Mouse (Mus musculus) forebrain, postnatal 0 days (tissue): ENCODE results near the gene Shh. TPM values are rescaled to one million over a fixed set of nuclear protein-coding genes. Genes with fewer than 3 reads are reported as not detected.

Experiments used
- ATAC-seq: fragments of 200-750 bp; cut with Nextera tagmentation; 2 replicates; pipeline ENCODE4 v1.8.0; 2017; ENCODE audit warnings: mild to moderate bottlenecking, moderate library complexity
- DNase-seq: peaks from one replicate; pipeline ENCODE4 v3.0.0-alpha.2; 2015
- H3K27ac ChIP-seq: fragments of 300-500 bp; sonication (generic); 2 replicates; pipeline ENCODE4 v1.5.1; 2014; ENCODE audit warnings: low read depth, mild to moderate bottlenecking, antibody characterized with exemption, low read length, moderate library complexity, mixed read lengths
- H3K27me3 ChIP-seq: fragments of 300-500 bp; sonication (generic); 2 replicates; pipeline ENCODE4 v1.6.1; 2014; ENCODE audit warnings: mild to moderate bottlenecking, low read length, mixed read lengths; ENCODE audit not compliant: insufficient read depth
- H3K36me3 ChIP-seq: fragments of 300-500 bp; sonication (generic); 2 replicates; pipeline ENCODE4 v1.6.1; 2014; ENCODE audit warnings: mild to moderate bottlenecking, moderate library complexity; ENCODE audit not compliant: insufficient read depth
- H3K4me1 ChIP-seq: fragments of 300-500 bp; sonication (generic); 2 replicates; pipeline ENCODE4 v1.6.1; 2014; ENCODE audit warnings: antibody characterized with exemption; ENCODE audit not compliant: insufficient read depth
- H3K4me2 ChIP-seq: fragments of 300-500 bp; sonication (generic); 2 replicates; pipeline ENCODE4 v1.6.1; 2014; ENCODE audit warnings: low read depth, mild to moderate bottlenecking, moderate library complexity
- H3K4me3 ChIP-seq: fragments of 300-500 bp; sonication (generic); 2 replicates; pipeline ENCODE4 v1.5.1; 2014; ENCODE audit warnings: low read depth, low read length, mixed read lengths
- H3K9ac ChIP-seq: fragments of 300-500 bp; sonication (generic); 2 replicates; pipeline ENCODE4 v1.6.1; 2014; ENCODE audit warnings: mild to moderate bottlenecking
- H3K9me3 ChIP-seq: fragments of 300-500 bp; sonication (generic); 2 replicates; pipeline ENCODE4 v1.6.1; 2016; ENCODE audit warnings: low read length
- CTCF ChIP-seq: sonication (generic); IDR thresholded peaks from 2 replicates; pipeline ENCODE4 v1.5.1; 2016; ENCODE audit warnings: antibody characterized with exemption, control low read depth, low read depth
- WGBS: fragments of 180-500 bp; shearing (Covaris S2); extraction: QIAGEN DNeasy Blood & Tissue Kit; methylation state at CpG from one replicate; pipeline ENCODE4 v1.1.7; 2014; 5-methylcytosine and 5-hydroxymethylcytosine counted together
- polyA plus RNA-seq: library from polyadenylated mRNA; unstranded; fragments of >200 nt; fragmentation: Nextera tagmentation; extraction: Ambion mirVana; gene quantifications from 2 replicates; pipeline ENCODE4 v1.2.1, GENCODE M21; 2015
- total RNA-seq: library from RNA; depleted of rRNA; stranded (reverse); fragments of >200 nt; gene quantifications from 2 replicates; pipeline ENCODE4 v1.2.3, GENCODE M21; 2014; rRNA removed

The Shh gene
- total and polyA plus RNA-seq, 2 experiments from 2014 or later = 0.65 to 3.0 TPM

DNA sequence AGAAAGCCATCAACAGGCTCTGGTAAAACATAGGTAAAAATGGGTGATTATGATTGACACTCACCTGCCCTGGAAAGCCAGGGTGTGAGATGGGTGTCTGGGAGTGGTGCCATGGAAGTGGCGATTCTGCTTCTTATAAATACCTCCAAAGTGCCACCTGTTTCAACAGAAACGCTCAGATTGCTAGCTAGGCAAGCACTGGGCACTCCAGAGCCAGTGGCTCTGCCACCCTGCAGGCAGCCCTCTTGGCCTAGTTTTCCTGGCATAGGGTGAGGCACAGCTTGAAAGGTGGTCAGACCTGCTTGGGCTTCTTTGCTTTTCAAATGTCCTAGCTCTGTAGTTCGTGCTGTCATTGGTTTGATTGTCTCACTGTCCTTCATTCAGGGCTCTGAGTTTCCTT, 53.0 kb downstream of the Shh start:
- H3K4me1 ChIP-seq = no peaks in the 10 kb centered on the region
- no peak overlapping the region for H3K4me3 ChIP-seq
- ATAC-seq = no peak
- H3K9ac ChIP-seq = no peak overlapping the region
- H3K9me3 ChIP-seq = no peaks in the 10 kb centered on the region
- no peak for TF ChIP-seq CTCF
- H3K36me3 ChIP-seq = peaks cover 78% of the 10 kb centered on the region
- no peak for DNase-seq
- WGBS = 92% methylated on average over 3 of the region's 3 CpGs
- H3K27ac ChIP-seq = no peak overlapping the region
- H3K27me3 ChIP-seq = no peaks in the 10 kb centered on the region
- no peak overlapping the region for H3K4me2 ChIP-seq

DNA sequence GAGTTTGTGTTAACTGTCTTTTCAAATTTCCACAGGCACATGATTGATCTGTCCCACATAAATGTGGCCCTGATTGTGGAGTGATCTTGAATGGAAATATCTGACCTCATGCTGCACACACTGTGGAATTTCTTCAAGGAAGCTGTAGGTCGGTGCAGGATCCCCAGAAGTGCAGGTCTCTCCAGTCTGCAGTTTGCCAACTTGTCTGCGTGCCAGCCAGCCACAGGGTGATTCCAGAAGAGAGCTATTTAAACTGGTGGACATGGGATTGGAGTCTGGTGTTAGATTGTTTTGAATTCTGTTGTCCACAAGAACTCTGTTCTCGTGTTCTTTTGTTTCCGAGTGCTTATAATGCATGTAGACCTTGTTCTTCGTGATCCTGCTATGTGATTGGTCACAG, 53.5 kb downstream of the Shh start:
- Histone ChIP-seq H3K4me3 (no peak overlapping the region), H3K27ac (no peak overlapping the region), H3K36me3 (peaks cover 83% of the 10 kb centered on the region), H3K4me1 (no peaks in the 10 kb centered on the region), H3K27me3 (no peaks in the 10 kb centered on the region), H3K9ac (no peak overlapping the region), H3K9me3 (no peaks in the 10 kb centered on the region), H3K4me2 (no peak overlapping the region)
- 82% methylated on average over 5 of the region's 5 CpGs for WGBS
- no peak for DNase-seq
- no peak for ATAC-seq
- TF ChIP-seq CTCF = no peak

DNA sequence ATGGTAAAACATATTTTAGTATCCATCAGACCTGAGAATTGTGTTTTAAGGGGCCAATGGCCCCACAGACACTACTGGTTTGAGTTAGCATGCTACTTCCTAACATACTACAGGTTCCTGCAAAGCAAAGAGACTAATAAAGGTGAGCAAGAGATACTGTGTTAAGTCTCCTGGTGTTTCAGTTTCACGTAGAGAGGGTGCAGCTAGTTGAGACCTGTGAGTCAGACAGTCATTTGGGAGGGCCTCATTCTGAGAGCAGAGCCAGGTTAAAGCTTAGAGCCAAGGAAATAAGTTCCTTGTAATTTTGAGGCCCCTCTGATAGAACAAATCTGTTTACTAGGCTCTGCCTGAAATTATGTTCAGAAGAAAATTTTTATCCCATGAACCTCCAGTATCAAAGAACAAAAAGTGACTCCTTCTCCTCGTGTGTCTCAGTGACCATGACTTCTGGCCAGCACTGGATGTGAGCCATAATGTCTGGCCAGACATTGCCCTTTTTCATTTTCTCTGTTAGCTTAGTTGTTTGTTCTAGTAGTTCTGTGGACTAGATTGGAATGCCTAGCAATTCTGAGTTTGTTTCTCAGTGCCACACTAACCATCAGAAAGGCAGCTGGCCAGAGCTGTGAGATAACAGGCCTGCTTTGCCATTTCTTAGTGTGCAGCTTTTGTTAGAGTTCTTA, 54.9 kb downstream of the Shh start:
- ATAC-seq (no peak), DNase-seq (no peak)
- no peak overlapping the region for H3K27ac ChIP-seq
- no peaks in the 10 kb centered on the region for H3K4me1 ChIP-seq
- H3K36me3 ChIP-seq = peaks cover 81% of the 10 kb centered on the region
- H3K4me3 ChIP-seq = no peak overlapping the region
- no peaks in the 10 kb centered on the region for H3K9me3 ChIP-seq
- no peak overlapping the region for H3K4me2 ChIP-seq
- WGBS = 88% methylated on average over 2 of the region's 2 CpGs
- H3K9ac ChIP-seq = no peak overlapping the region
- no peak for TF ChIP-seq CTCF
- no peaks in the 10 kb centered on the region for H3K27me3 ChIP-seq

Other genes starting within 250 kb of the Shh start
- 0.38 and 1.6 TPM in 2 replicates for gene Cnpy1, start 221.4 kb downstream of the Shh start, total RNA-seq
- 0.40 and 0.44 TPM in 2 replicates for gene Cnpy1, start 221.4 kb downstream of the Shh start, polyA plus RNA-seq
- gene Rbm33, start 150.1 kb downstream of the Shh start, total RNA-seq = 25.9 and 41.7 TPM in 2 replicates
- gene Rbm33, start 150.1 kb downstream of the Shh start, polyA plus RNA-seq = 11.4 and 12.5 TPM in 2 replicates